Mouse (Mus musculus) thymus, postnatal 10 days (tissue): ENCODE data around the gene Bid.

ENCODE experiments used
- DNase-seq, 2 experiments: peaks; one replicate each; pipeline ENCODE4 v3.0.0; 2021; ENCODE audit warnings: low spot score in 2 of 2

The Bid gene

GRCm38 (mm10) chr6:120916074-120916971 is at the start of gene Bid:
Gene Bid (minus strand): TSS chr6:120916853.
- peak; percentile 97 for DNase-seq

- no peak for DNase-seq
Observed at GRCm38 (mm10) chr6:120965814-120966213, 49.2 kb upstream of the Bid start.

GRCm38 (mm10) chr6:120964179-120964578 is 47.5 kb upstream of the Bid start:
- no peak for DNase-seq

GRCm38 (mm10) chr6:120960338-120961030 is 43.8 kb upstream of the Bid start:
- no peak for DNase-seq

- DNase-seq: peak; percentile 72 to 77
Observed at GRCm38 (mm10) chr6:120957331-120957730, 40.7 kb upstream of the Bid start.

GRCm38 (mm10) chr6:120956259-120957161 is 39.9 kb upstream of the Bid start:
- DNase-seq: no peak

- peak in 1 of 2 experiments; percentile 49 for DNase-seq
Observed at GRCm38 (mm10) chr6:120955215-120955614, 38.6 kb upstream of the Bid start.

GRCm38 (mm10) chr6:120954241-120954640 is 37.6 kb upstream of the Bid start:
- DNase-seq: no peak

- no peak for DNase-seq
Observed at GRCm38 (mm10) chr6:120952475-120952874, 35.8 kb upstream of the Bid start.

- DNase-seq: no peak
Observed at GRCm38 (mm10) chr6:120951311-120951710, 34.7 kb upstream of the Bid start.

- DNase-seq: no peak
Observed at GRCm38 (mm10) chr6:120945510-120945909, 28.9 kb upstream of the Bid start.

GRCm38 (mm10) chr6:120943964-120944363 is 27.3 kb upstream of the Bid start:
- DNase-seq: no peak

GRCm38 (mm10) chr6:120943551-120943950 is 26.9 kb upstream of the Bid start:
- DNase-seq: no peak

GRCm38 (mm10) chr6:120943079-120943478 is 26.4 kb upstream of the Bid start:
- DNase-seq: no peak

- DNase-seq: no peak
Observed at GRCm38 (mm10) chr6:120941575-120941974, 24.9 kb upstream of the Bid start.

- no peak for DNase-seq
Observed at GRCm38 (mm10) chr6:120941084-120941481, 24.4 kb upstream of the Bid start.

- DNase-seq: no peak
Observed at GRCm38 (mm10) chr6:120940446-120941083, 23.9 kb upstream of the Bid start.

GRCm38 (mm10) chr6:120939783-120940182 is 23.1 kb upstream of the Bid start:
- DNase-seq: no peak

GRCm38 (mm10) chr6:120938763-120939450 is 22.3 kb upstream of the Bid start:
- DNase-seq: no peak

GRCm38 (mm10) chr6:120937999-120938608 is 21.5 kb upstream of the Bid start:
- no peak for DNase-seq
